Mouse (Mus musculus): ENCODE data around the gene Myoz1. TPM values are rescaled to one million over a fixed set of nuclear protein-coding genes. Genes with fewer than 3 reads are reported as not detected.

Gene Myoz1
- total and polyA plus RNA-seq, 3 experiments: 0.15 TPM; not detected in 1

- no peak overlapping the region for H3K9ac ChIP-seq (ENCODE audit: control insufficient read depth, low read depth, low read length, poor library complexity, severe bottlenecking)
- TF ChIP-seq UBTF (IDR thresholded peaks at IDR 0.05; ENCODE audit: borderline replicate concordance, insufficient read depth, low read depth, low read length) (no peak), ETS1 (IDR thresholded peaks at IDR 0.05; ENCODE audit: low read depth, low read length) (no peak)
- peaks cover 0 to 14% of the 10 kb centered on the region in 2 experiments; a peak in 2 of 4 replicates for H3K36me3 ChIP-seq (ENCODE audit: control insufficient read depth in 1 of 2, insufficient read depth in 2 of 2, low read length in 2 of 2)
- H3K27ac ChIP-seq (ENCODE audit: control insufficient read depth, low read depth, low read length): no peak overlapping the region
- H3K4me1 ChIP-seq (ENCODE audit: control insufficient read depth in 1 of 2, insufficient read depth in 2 of 2, low read length in 2 of 2): peaks cover 12 to 13% of the 10 kb centered on the region in 2 experiments
- no peak overlapping the region for H3K4me3 ChIP-seq (ENCODE audit: control insufficient read depth in 1 of 2, insufficient read depth in 1 of 2, low read depth in 2 of 2, low read length in 2 of 2)
- DNase-seq (ENCODE audit: low read depth, low spot score): no peak
- H3K9me3 ChIP-seq (replicated peaks; ENCODE audit: insufficient read depth, low read length): no peaks in the 10 kb centered on the region
- no peaks in the 10 kb centered on the region; the same call in 1 of the 2 replicates for H3K79me2 ChIP-seq (ENCODE audit: control insufficient read depth, insufficient read depth, low read length, poor library complexity)
- no peaks in the 10 kb centered on the region for H3K27me3 ChIP-seq (ENCODE audit: control insufficient read depth in 1 of 2, insufficient read depth in 2 of 2, low read length in 2 of 2)
These were observed 46.2 kb downstream of the Myoz1 start for GRCm38 (mm10) chr14:20610146-20610545.

GRCm38 (mm10) chr14:20609519-20609918, 46.8 kb downstream of the Myoz1 start:
- DNase-seq (ENCODE audit: low read depth, low spot score): no peak
- Histone ChIP-seq H3K79me2 (ENCODE audit: control insufficient read depth, insufficient read depth, low read length, poor library complexity) (no peaks in the 10 kb centered on the region; the same call in 1 of the 2 replicates), H3K9me3 (replicated peaks; ENCODE audit: insufficient read depth, low read length) (no peaks in the 10 kb centered on the region), H3K9ac (ENCODE audit: control insufficient read depth, low read depth, low read length, poor library complexity, severe bottlenecking) (no peak overlapping the region), H3K27me3 (ENCODE audit: control insufficient read depth in 1 of 2, insufficient read depth in 2 of 2, low read length in 2 of 2) (no peaks in the 10 kb centered on the region), H3K27ac (ENCODE audit: control insufficient read depth, low read depth, low read length) (no peak overlapping the region), H3K4me3 (ENCODE audit: control insufficient read depth in 1 of 2, insufficient read depth in 1 of 2, low read depth in 2 of 2, low read length in 2 of 2) (no peak overlapping the region), H3K4me1 (ENCODE audit: control insufficient read depth in 1 of 2, insufficient read depth in 2 of 2, low read length in 2 of 2) (peaks cover 12 to 13% of the 10 kb centered on the region in 2 experiments), H3K36me3 (ENCODE audit: control insufficient read depth in 1 of 2, insufficient read depth in 2 of 2, low read length in 2 of 2) (peaks cover 0 to 14% of the 10 kb centered on the region in 2 experiments; a peak in 2 of 4 replicates)
- TF ChIP-seq CHD1 (IDR thresholded peaks at IDR 0.05; ENCODE audit: low read depth, low read length): no peak
- TF ChIP-seq USF1 (IDR thresholded peaks at IDR 0.05; ENCODE audit: low read depth, low read length): no peak
- no peak for TF ChIP-seq ZKSCAN1 (IDR thresholded peaks at IDR 0.05; ENCODE audit: low read depth, low read length)
- TF ChIP-seq MEF2A (IDR thresholded peaks at IDR 0.05; ENCODE audit: extremely low read depth, insufficient replicate concordance, low read depth, low read length, poor library complexity, severe bottlenecking): no peak
- TF ChIP-seq KAT2A (conservative IDR thresholded peaks at IDR 0.05; ENCODE audit: low read depth, low read length): no peak
- no peak for TF ChIP-seq ETS1 (IDR thresholded peaks at IDR 0.05; ENCODE audit: low read depth, low read length)
- TF ChIP-seq RAD21 (IDR thresholded peaks at IDR 0.05; ENCODE audit: low read depth, low read length): no peak
- TF ChIP-seq HCFC1 (IDR thresholded peaks at IDR 0.05; ENCODE audit: low read depth, low read length): no peak
- no peak for TF ChIP-seq MYB (IDR thresholded peaks at IDR 0.05; ENCODE audit: low read depth, low read length)
- TF ChIP-seq ZMIZ1 (IDR thresholded peaks at IDR 0.05; ENCODE audit: low read depth, low read length): no peak
- no peak for TF ChIP-seq BHLHE40 (IDR thresholded peaks at IDR 0.05; ENCODE audit: borderline replicate concordance, low read depth, low read length)
- TF ChIP-seq GATA1 (IDR thresholded peaks at IDR 0.05; ENCODE audit: low read depth, low read length): no peak
- no peak for TF ChIP-seq POLR2AphosphoS2 (IDR thresholded peaks at IDR 0.05; ENCODE audit: low read length)
- no peak for TF ChIP-seq RCOR1 (IDR thresholded peaks at IDR 0.05; ENCODE audit: low read depth, low read length)
